ENCODE assay signal across 9 mouse cellular contexts in genomic region chr1:180793445-180794117, GRCm38 (mm10). TPM values are rescaled to one million over a fixed set of nuclear protein-coding genes. Genes with fewer than 3 reads are reported as not detected.
DNase-seq lines count a peak whose midpoint lies in the region; ATAC-seq and TF ChIP-seq lines count a peak whose summit lies in the region.
"Had no signal": no experiment of that assay in that cellular context is flagged by ENCODE, and none has a peak within 500 bp of the region (broad histone marks: within the 10 kb centered on the region; RNA-seq: fewer than 3 reads in every experiment).

No protein-coding gene starts in this region.

- intact Hi-C loops in left cerebral cortex, postnatal 14 days (cut with DNase I) = no loop called here

- ATAC-seq in hindbrain, postnatal 0 days = 0 out of 2 replicates have a peak, but pooled peaks have one; percentile 30
- peak; percentile 35 for ATAC-seq in liver, embryonic 16.5 days (ENCODE audit: low read depth)
- ATAC-seq in neural tube, embryonic 15.5 days (ENCODE audit: low FRiP score) = 0 out of 2 replicates have a peak, but pooled peaks have one; percentile 29

- H3K4me1 ChIP-seq in hindbrain, postnatal 0 days (ENCODE audit: insufficient read depth, low read length) = peaks cover 11% of the 10 kb centered on the region
- H3K4me1 ChIP-seq in liver, embryonic 16.5 days (ENCODE audit: control insufficient read depth, low read depth, low read length) = peaks cover 11% of the 10 kb centered on the region
- H3K4me1 ChIP-seq in neural tube, embryonic 15.5 days = peaks cover 11% of the 10 kb centered on the region

- H3K9me3 ChIP-seq in hindbrain, postnatal 0 days (ENCODE audit: low read length) = no peaks in the 10 kb centered on the region
- no peaks in the 10 kb centered on the region; the same call in 1 of the 2 replicates for H3K9me3 ChIP-seq in liver, embryonic 16.5 days (replicated peaks; ENCODE audit: control insufficient read depth, low read length)
- no peaks in the 10 kb centered on the region for H3K9me3 ChIP-seq in neural tube, embryonic 15.5 days (replicated peaks)

- peak overlapping the region; percentile 48; the same call in 1 of the 2 replicates for H3K9ac ChIP-seq in hindbrain, postnatal 0 days (replicated peaks; ENCODE audit: low read length)
- H3K9ac ChIP-seq in liver, embryonic 16.5 days (ENCODE audit: low read depth, low read length) = 0 out of 2 replicates have a peak overlapping the region, but pooled peaks have one; percentile 12
- peak overlapping the region; percentile 48 for H3K9ac ChIP-seq in neural tube, embryonic 15.5 days (replicated peaks)

- WGBS in hindbrain, postnatal 0 days = 15% methylated on average over 18 of the region's 18 CpGs
- 6% methylated on average over 18 of the region's 18 CpGs for WGBS in liver, embryonic 16.5 days (ENCODE audit: insufficient replicate concordance)
- WGBS in neural tube, embryonic 15.5 days = 13% methylated on average over 18 of the region's 18 CpGs

- H3K4me3 ChIP-seq in hindbrain, postnatal 0 days (ENCODE audit: low read length) = peak overlapping the region; percentile 35
- H3K4me3 ChIP-seq in liver, embryonic 16.5 days (ENCODE audit: low read depth, low read length) = peak overlapping the region; percentile 39
- H3K4me3 ChIP-seq in neural tube, embryonic 15.5 days (replicated peaks) = peak overlapping the region; percentile 43
- H3K4me3 ChIP-seq: myocyte had no signal

- H3K4me2 ChIP-seq in hindbrain, postnatal 0 days (ENCODE audit: low read depth, low read length) = peak overlapping the region; percentile 68
- peak overlapping the region; percentile 58 for H3K4me2 ChIP-seq in liver, embryonic 16.5 days (ENCODE audit: low read depth, low read length)
- H3K4me2 ChIP-seq in neural tube, embryonic 15.5 days = peak overlapping the region; percentile 90

- no peak for TF ChIP-seq CTCF in hindbrain, postnatal 0 days (IDR thresholded peaks at IDR 0.05; ENCODE audit: low read depth)

- peak; percentile 51 for DNase-seq in kidney, adult 11 months
- no peak for DNase-seq in kidney, adult 9 months
- DNase-seq in embryo, embryonic 10.5 days (ENCODE audit: low spot score) = peak; percentile 64
- DNase-seq in hindbrain, postnatal 0 days (ENCODE audit: low spot score) = peak; percentile 23
- DNase-seq in left cerebral cortex, postnatal 14 days (ENCODE audit: low spot score in 2 of 2) = no peak
- DNase-seq in ovary, adult 18-20 months (ENCODE audit: low spot score) = no peak

- H3K27me3 ChIP-seq in hindbrain, postnatal 0 days (ENCODE audit: insufficient read depth, low read length) = no peaks in the 10 kb centered on the region
- peaks cover 10% of the 10 kb centered on the region for H3K27me3 ChIP-seq in liver, embryonic 16.5 days (ENCODE audit: control insufficient read depth, insufficient read depth, low read depth, low read length)
- no peaks in the 10 kb centered on the region for H3K27me3 ChIP-seq in neural tube, embryonic 15.5 days (replicated peaks)

- H3K36me3 ChIP-seq in hindbrain, postnatal 0 days (ENCODE audit: insufficient read depth, low read length) = no peaks in the 10 kb centered on the region
- H3K36me3 ChIP-seq in liver, embryonic 16.5 days (ENCODE audit: control insufficient read depth, insufficient read depth) = no peaks in the 10 kb centered on the region
- H3K36me3 ChIP-seq in neural tube, embryonic 15.5 days = no peaks in the 10 kb centered on the region

- no peak overlapping the region; the same call in 1 of the 2 replicates for H3K27ac ChIP-seq in hindbrain, postnatal 0 days
- no peak overlapping the region for H3K27ac ChIP-seq in liver, embryonic 16.5 days (ENCODE audit: low read length)
- H3K27ac ChIP-seq in neural tube, embryonic 15.5 days (replicated peaks) = no peak overlapping the region

RNA-seq across cellular contexts. Expression of gene H3f3a, which starts 20.2 kb away (rescaled TPM):
- total RNA-seq in hindbrain, postnatal 0 days (2014; rRNA removed) = 1,143 and 1,334 TPM in 2 replicates
- 1,977 and 1,992 TPM in 2 replicates for polyA plus RNA-seq in hindbrain, postnatal 0 days (2015; fragmentation: Nextera tagmentation; extraction: Ambion mirVana)
- polyA plus RNA-seq in liver, embryonic 16.5 days (2015; fragmentation: Nextera tagmentation; extraction: Ambion mirVana) = 2,020 and 2,074 TPM in 2 replicates
- 2,562 and 2,745 TPM in 2 replicates for polyA plus RNA-seq in neural tube, embryonic 15.5 days (2015; fragmentation: Nextera tagmentation; extraction: Ambion mirVana)
- total RNA-seq in left cerebral cortex, postnatal 14 days (2021) = 100 to 1,000 TPM; 361 to 401 TPM

RNA-seq across cellular contexts. Expression of gene Sde2, which starts 57.3 kb away (rescaled TPM):
- total RNA-seq in hindbrain, postnatal 0 days (2014; rRNA removed) = 11.1 and 13.1 TPM in 2 replicates
- 21.4 and 21.7 TPM in 2 replicates for polyA plus RNA-seq in hindbrain, postnatal 0 days (2015; fragmentation: Nextera tagmentation; extraction: Ambion mirVana)
- polyA plus RNA-seq in liver, embryonic 16.5 days (2015; fragmentation: Nextera tagmentation; extraction: Ambion mirVana) = 20.9 and 21.5 TPM in 2 replicates
- polyA plus RNA-seq in neural tube, embryonic 15.5 days (2015; fragmentation: Nextera tagmentation; extraction: Ambion mirVana) = 28.0 and 30.8 TPM in 2 replicates
- 10 to 100 TPM; 20.9 to 24.2 TPM for total RNA-seq in left cerebral cortex, postnatal 14 days (2021)

Comparison
In these comparisons a context has a peak if more than half of its experiments do, and no peak if none do; other contexts are left out.
1. DNase-seq: peak in kidney, adult 11 months (single experiment), embryo, embryonic 10.5 days (single experiment) and hindbrain, postnatal 0 days (single experiment); none in kidney, adult 9 months (single experiment), left cerebral cortex, postnatal 14 days (0 of 2) and ovary, adult 18-20 months (single experiment).
2. Peak in every context shown above with its lines, with median percentiles within 50 percentile points of each other: ATAC-seq, H3K4me2 ChIP-seq, H3K4me3 ChIP-seq and H3K9ac ChIP-seq.